14 mouse cellular contexts compared by ENCODE assay signal in the genomic region with DNA sequence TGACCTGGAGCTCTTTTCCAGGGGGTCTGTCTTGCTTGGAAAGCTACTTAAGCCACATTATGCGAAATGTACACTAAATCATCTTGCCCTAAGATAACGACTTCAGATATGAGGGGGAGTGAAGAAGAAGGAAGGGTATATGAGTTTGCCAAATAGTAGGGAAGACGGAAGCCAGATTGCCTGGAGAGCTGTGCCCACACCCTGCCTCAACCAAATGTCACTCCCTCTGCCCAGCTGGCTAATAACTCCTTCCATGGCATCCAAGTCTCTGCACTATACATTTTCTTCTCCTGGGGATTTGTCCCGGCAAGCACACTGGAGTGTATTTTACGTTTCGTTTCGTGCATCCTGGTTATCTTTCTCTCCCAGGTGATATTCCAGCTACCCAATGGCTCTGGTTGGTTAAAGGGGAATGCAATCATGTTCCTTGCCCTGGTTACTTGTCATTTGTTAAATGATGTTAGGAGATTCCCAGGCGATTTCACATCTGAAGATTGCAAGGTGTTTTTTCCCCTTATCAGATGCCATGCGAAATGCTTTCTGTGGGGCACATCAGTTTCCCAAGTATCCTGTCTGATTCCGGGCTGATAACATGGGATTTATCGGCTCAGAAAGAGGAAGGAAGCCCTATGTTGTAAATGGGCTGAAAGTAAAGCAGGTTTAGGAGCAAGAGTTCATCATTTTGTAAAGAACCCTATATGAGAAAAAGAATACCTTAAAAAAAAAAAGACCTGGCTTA.
A peak's percentile ranks its signal among the peaks of the same experiment; 100 is the strongest.
DNase-seq lines count a peak whose midpoint lies in the region.
"Had no signal": no experiment of that assay in that cellular context is flagged by ENCODE, and none has a peak within 500 bp of the region (broad histone marks: within the 10 kb centered on the region; RNA-seq: fewer than 3 reads in every experiment).

No protein-coding gene starts in this region.

- DNase-seq in cerebellum, postnatal 14 days = peak; percentile 7 to 42
- no peak for DNase-seq in cerebellum, postnatal 36 days
- peak; percentile 5 for DNase-seq in right cerebral cortex, postnatal 25 days
- no peak for DNase-seq in right cerebral cortex, postnatal 4 days
- peak; percentile 20 for DNase-seq in layer of hippocampus, adult 9-10 months (ENCODE audit: low spot score)
- no peak for DNase-seq in adrenal gland, adult 18-20 months (ENCODE audit: low spot score in 2 of 2)
- no peak for DNase-seq in embryo, embryonic 11 days
- no peak for DNase-seq in testis, postnatal 10 days (ENCODE audit: low spot score)
- DNase-seq: cerebellum, adult 9-10 months; heart, postnatal 36 days; kidney, adult 2 months; kidney, postnatal 10 days; liver, postnatal 0 days; right cerebral cortex, adult 18-20 months had no signal

Comparison
In these comparisons a context has a peak if more than half of its experiments do, and no peak if none do; other contexts are left out.
1. DNase-seq: peak in cerebellum, postnatal 14 days (2 of 2), right cerebral cortex, postnatal 25 days (single experiment) and layer of hippocampus, adult 9-10 months (single experiment); none in cerebellum, postnatal 36 days (0 of 2), right cerebral cortex, postnatal 4 days (single experiment), adrenal gland, adult 18-20 months (0 of 2), embryo, embryonic 11 days (single experiment) and testis, postnatal 10 days (single experiment).